Mouse (Mus musculus) right cerebral cortex, postnatal 25 days (tissue): ENCODE measurements around the gene Mxi1.

ENCODE experiments used
- DNase-seq: peaks from one replicate; pipeline ENCODE4 v3.0.0; 2022

Mxi1 gene

DNA sequence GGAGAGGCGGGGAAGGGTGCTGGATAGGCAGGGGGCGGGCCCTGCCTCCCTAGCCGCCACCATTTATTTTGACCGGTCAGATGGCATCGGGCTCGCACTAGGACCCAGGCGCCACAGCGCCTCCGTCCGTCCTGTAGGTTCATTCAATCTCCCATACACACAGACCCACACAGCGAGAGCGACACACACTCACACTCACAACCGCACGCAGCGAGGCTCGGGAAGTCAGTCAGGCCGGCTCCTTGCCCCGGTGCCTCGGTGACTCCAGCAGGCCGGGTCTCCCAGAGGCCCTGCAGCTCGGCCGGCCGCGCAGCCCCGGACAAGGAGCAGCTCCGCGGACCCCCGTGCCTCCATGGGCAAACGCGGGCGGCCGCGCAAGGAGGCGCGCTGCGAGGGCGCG lies at the start of gene Mxi1:
Mxi1 (plus strand) TSS at position 171 of the 400 bp plus-strand sequence.
- DNase-seq = peak; percentile 83

DNA sequence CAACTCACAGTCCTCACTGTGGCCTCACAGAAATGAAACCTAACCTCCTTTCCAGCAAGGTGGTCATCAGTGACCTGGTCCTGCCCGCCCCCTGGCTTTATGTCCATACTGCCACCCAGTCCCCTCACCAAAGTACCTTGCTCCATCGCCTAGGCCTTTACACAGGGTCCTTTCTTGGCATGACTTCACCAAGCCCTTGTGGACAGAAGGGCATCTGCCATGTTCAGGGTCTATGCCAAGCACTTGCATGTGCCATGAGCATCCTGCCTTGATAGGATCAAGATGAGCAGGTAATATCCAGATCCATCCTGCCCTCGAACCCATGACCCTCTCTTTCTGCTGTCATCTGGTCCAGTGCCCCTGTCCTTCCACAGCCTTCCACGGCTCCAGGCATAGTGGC lies 49.5 kb upstream of the Mxi1 start:
- DNase-seq = no peak

DNA sequence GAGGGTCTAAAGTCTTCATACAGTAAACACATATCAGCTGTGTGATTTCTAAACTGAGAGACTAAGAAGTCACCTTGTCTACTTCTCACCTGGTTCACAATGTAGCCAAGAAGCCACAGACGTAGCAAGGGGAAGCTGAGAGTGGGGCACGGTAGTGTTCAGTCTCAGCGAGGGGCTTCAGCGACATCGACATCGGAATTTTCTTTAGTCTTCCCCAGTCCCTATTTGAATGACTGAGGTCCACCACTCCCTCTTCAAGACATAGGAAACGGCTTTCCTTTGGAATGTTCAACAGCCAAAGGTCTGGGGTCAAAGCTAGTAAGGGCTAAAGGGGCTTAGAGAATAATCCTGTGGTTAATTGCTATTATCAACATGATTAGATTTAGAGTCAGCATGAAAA lies 48.3 kb upstream of the Mxi1 start:
- DNase-seq = no peak

DNA sequence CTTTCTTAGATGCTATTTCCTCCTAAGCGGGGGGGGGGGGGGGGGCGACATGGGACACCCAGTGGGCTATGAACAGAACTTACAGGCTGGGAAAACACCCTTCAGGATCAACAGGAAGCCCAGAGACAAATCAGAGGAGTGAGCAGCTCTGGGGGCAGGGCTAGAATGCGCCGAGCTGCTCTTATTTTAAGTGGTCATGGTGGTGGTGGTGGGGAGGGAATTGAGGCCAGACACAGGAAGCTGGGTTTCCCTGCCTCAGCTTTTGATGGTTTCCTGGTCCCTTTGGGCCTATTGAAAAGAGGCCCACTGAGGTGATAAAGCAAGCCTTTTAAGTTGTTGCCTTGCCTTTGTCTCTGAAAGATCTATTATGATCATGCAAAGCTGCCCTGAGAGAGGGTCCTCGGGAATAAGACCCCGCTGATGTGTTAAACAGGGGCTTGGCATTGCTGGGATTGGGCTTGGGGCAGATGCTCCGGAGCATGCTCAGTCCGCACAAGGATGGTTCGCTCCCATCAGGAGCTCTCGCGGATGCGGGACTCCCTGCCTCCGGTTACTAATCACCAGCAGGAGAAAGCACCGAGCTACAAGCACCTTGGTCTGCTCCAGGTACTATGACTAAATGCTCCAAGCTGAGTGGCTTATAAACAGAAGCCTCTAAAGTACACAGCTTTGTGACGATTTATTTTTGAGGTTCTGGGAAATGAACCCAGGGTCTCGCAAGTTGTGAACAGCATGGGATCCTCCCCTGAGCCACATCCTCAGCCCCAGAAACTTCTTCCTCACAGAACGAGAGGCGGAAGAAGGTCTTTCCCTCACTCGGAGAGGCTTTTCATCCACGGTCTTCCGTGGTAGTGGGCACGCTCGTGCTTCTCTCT lies 46.2 kb upstream of the Mxi1 start:
- no peak for DNase-seq

DNA sequence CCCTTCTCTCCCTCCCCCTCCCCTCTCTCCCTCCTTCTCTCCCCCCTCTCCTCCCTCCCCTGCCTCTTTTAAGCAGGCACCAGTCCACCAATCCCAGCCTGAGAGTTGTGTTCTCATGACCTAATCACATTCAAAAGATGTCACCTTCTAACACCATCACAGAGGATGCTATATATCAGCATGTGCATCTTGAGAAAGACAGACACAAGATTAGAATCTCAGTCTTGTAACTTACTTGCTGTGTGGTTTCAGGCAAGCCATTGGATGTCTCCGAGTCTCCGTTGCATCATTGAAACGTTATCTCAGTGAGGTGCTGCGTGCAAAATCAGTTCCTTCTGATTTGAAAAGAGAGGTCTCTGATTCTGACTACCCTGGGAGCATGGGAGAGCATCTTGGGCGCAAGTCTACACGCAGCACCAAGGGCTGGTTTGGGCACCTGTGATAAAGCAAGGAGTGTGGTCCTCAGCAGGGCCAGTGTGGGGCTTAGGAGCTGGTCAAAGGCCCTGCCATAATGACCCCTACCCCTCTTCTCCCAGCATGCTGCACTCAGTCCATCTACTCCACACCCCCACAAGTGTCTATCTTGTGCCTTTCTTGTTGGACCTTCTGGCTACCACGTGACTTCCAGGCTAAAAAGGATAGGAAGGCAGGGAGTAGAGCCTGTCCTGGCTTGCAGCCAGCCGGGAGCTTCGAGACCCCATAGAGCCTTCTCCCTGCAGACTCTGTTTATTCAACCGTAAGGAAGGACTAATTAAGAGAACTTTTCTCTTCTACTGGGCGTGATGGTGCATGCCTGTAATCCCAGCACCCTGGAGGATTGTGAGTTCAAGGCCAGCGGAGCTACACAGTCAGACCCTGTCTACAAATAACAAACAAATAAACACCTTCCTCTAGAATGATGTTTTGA lies 45.2 kb upstream of the Mxi1 start:
- DNase-seq = no peak

DNA sequence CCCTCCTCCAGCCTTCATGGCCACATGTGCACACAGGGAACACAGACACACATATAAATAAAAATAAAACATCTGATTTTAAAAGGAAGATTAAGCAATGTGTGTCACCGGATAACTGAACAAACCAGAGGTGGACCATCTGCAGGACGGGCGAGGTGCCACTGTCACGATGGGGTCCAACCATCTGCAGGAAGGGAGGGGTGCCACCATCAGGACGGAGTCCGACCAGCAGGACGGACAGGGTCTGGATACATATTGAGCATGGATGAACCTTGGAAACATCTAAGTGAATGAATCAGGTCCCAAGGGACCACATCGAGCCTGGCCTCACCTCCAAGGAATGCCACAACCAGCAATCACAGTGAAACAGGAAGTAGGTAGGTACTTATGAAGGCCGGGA lies 43.0 kb upstream of the Mxi1 start:
- no peak for DNase-seq

DNA sequence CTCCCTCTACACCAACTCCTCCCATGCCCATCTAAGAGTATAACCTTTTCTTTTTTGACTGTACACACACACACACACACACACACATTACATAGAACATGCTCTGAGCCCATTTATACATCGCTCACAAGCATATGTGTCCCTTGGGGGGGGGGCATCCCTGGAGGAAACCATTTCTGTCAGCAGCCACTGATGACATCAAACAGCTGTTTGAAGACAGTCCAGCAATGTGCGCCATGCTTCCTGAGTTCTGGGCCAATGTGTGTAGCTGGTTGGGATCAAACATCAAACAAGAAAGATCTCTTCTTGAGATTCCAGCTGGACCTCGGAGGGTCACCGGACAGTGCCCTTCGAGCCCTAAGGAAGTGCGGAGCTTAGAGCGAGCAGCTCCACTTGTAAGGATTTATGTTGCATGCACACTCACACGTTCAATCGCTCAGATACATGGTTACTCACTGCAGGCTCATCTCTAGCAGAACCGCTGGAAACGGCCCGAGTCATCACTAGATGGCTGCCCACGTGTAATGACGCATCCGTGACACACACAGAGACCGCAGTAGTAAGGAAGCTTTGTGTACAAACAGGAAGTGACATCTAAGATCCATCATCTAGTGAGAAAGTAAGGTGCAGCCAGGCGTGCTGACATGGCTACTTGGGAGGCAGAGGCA lies 37.1 kb upstream of the Mxi1 start:
- DNase-seq = no peak

DNA sequence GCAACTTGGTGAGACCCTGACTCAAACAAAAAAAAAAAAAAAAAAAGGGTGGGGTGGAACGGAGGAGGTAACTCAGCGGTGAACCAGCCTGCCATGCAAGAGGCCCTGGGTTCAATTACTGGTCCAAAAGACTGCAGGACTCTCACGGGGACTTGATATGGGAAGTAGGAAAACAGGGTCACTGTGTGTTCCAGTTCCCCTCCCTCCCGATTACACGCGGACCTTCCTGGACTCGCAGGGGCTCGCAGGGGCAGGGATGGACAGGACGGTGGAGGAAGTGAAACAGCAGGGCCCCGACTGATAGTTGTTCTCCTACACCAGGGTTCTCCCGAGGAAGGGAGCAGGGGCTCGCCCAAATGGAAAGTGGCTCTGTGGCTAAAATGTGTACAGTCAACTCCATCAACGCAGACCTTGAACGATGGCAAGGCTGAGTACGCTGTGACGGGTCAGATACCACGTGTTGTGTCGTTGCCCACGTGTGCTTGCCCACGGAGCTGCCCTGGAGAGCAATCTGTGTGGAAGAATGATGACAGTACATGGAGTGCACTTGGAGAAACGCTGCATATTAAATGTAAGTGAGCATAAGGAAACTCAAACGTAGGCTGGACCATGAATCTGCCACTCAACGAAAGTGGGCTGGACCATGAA lies 36.4 kb upstream of the Mxi1 start:
- no peak for DNase-seq

DNA sequence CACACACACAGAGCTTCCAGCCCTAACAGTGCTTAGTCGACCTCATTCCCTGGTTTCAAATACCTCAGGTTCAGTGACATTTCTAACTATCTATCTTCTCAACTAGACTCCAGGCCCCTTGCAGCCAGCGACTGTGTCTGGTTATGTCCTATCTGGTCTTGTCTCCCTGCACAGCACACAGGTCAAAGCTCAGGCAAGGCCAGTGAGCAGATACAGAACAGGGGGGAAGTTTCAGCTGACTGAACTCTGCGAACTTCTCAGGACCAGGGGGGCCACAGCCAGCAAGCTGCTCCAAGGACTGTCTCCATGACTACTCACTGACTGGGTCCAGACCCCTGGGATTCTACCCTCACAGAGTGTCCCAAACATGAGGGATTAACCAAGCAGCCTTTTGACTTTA lies 35.1 kb upstream of the Mxi1 start:
- no peak for DNase-seq

DNA sequence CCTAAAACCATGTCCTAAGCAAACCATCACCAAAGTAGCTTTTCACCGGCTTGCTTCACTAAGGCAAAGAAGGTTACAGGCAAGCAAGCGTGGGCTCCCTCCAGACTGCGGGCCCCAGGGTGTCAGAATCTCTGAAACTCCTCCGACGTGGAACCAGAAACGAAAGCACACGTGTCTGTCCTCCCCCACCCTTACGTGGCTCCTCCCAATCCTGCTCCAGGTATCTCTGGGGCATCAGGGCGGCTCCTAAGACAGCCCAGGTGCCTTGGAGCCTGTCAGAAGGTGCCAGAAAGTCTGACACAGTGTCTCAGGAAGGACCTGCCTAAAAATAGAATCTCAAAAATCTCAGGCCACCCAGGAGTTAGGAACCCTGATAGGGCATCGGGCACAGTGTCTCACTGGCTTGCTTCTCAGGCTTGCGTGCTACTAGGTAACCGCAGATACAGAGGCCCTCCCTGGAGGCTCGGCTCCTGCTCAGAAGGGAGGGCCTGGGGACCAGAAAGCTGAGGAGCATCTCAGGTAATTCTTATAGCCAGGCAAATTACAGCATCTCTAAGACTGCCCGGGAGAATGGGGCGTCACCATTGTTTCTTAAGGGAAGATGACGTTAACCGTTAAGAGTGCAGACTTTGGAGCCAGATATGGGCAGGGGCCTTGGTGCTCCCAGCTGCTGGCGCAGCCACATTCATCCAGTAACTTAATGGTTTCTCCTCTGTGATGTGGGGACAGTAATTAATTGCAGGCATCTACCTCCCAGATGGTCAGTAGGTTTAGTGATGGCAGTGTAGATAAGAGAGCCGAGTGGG lies 33.2 kb upstream of the Mxi1 start:
- no peak for DNase-seq

DNA sequence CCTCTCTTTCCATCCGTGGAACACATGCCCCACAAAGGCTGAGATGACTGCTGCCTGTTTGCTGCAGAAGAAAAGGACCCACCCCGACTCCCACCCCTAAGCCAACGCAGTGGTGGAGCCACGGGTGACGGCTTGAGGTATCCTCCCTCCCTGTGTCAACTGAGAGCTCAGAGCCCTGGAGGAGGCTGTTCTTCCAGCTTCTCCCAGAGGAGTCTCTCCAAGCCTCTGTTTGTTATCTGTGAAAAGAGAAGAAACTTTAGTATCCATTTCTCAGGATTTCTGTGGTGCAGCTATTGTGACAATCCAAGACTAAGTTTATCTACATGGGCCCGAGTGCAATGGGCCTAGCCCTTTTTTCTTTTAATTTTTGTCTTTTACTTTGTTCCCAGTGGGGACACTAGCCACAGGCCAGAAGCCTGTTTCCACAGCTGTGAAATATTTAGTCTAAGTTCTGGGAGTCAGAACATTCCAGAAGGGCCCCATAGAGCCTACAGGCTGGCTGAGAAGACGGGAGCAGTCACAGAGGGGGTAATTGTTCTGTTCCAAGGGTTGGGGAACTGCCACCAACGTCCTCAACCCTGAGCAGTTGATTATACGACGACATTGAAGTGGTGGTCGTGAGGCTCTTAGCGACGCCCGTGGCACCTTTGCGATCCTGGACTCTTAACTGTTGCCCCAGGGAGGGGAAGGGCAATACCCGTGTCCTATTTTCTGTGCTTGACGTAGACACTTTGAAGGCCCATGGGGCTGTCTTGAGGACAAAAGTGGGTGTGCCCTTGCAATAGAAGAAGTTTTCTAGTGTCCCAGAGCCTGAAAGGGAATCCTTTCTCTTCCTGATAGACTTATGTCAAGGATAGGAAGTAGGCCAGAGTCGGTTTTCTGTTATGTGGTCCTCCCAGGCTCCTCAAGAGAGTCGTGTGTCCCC lies 31.6 kb upstream of the Mxi1 start:
- DNase-seq = no peak

DNA sequence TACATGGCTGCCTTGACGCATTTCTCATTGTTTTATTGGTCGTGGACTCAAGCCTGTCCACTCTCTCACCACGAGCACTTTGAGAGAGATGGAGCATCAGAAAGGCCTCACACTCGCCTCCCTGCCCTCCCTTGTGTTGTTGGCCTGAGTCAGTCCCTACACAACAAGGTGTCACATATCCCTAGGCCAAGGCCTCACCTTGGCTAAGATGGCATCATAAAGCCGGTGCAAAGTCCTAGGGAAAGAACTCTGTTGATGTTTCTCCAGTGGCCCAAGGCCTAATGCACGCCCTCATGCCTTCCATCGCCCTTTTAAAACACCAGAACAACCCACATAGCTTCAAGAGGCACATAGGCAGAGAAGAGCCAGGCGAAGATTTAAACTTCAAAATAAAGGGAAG lies 30.1 kb upstream of the Mxi1 start:
- no peak for DNase-seq

DNA sequence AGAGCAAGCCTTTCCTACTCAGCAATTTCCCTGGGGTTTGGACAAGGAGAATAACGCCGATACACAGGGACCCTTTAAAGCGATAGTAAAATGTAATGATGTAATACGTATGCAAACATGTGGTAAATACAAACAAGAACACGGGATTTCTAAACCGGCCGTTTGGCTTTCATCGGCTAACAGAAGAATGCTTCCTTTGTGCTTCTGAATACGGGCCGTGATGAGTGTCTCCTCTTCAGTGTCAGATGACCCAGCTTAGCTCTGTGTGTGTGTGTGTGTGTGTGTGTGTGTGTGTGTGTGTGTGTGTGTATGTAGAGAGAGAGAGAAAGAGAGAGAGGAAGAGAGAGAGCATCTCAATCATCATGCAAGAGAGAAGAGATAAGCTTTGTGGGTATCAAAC lies 27.7 kb upstream of the Mxi1 start:
- DNase-seq = no peak

DNA sequence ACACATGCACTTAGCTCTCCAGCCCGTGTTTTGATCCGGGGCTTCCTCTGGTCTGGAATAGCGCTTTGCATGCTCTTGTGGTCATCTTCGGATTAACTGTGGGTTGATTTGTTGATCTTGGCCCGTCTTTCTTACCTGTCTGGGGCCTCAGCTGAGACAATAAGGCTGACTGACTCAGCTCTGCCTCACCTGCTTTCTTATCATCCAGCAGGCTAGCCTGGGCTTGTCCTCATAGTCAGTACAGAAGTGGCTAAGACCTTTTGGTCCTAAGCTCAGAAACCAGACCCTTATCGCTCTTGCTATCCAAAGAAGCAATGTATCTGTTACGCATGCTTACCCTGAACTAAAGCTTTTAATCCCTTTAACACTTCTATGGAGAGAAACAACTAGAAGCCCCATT lies 26.6 kb upstream of the Mxi1 start:
- DNase-seq = no peak

DNA sequence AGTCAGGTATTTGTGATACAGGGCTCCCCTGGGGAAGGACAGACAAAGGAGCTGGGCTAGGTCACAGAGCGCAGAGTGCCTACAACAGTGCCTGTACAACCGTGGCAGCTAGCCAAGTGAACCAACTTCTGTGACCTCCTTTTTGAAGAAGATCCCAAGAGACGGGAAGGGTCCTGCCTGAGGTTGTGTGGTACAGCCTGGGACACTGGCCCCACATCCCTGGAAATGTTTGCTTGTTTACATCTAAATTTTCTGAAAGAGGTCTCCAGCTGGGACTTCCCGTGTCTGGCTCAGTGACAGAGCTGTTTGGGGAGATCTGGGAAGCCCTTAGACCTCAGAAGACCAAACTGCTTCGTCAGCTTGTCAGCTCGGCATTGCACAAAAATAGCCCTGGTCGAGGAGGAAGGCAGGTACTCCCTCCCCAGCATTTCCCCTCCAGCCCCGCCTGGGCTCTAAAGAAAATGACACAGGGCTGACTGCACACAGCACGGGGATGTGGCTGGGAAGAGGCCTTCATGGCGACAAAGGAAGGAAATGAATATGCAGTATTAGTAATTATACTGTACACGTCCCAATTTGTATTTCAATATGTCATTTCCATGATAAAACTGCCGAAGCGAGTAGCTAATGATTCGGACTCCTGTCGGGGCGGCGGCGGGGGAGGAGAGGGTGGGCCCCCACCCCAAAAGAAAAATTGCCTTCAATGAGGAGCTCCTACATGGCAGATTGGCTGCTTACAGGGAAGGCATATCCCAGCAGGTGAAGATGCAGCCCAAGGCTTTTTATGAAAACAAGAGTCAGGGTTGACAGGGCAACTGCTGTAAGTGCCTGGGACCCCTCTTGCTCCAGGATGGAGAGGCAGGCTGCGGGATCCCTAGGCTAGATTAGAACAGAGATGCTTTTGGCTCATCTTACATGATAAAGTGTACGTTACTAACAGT lies 25.8 kb upstream of the Mxi1 start:
- DNase-seq = no peak

DNA sequence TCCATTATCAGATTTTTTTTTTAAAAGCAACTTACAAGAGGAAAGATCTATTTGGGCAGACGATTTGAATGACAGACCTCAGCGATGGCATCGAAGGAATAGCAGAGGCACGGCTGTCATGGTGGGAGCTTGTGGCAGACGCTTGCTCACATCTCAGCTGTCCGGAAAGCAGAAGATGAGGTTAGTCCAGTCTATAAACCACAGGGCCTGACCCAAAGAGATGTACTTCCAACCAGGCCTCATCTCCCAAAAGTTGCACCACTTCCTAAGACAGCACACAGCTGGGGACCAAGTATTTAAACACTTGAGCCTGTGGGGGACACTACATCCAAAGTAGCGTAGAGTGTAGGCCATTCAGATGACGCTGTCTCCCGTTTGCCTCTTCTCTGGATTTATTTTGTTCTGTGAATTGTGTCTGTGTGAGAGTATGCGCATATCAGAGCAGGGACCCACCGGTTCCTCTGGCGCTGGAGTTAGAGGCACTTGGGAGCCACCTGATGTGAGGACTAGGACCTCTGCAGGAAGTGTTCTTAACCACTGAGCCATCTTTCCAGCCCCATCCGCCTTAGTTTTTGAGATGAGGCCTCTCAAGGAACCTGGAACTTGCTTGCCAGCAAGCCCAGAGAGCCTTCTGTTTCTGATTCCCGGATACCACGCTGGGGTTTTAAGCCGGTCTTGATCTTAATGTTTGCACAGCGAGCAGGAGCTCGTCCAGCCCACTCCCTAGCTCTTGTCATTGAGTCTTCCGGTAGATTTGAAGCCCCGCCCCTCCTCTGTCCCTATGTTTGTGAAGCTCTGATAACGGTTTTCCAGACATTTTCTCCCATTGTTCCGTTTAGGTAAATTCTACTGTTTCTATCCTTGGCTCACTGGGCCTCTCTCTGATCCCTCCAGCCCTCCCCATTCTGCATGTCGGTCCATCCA lies 13.7 kb upstream of the Mxi1 start:
- no peak for DNase-seq

DNA sequence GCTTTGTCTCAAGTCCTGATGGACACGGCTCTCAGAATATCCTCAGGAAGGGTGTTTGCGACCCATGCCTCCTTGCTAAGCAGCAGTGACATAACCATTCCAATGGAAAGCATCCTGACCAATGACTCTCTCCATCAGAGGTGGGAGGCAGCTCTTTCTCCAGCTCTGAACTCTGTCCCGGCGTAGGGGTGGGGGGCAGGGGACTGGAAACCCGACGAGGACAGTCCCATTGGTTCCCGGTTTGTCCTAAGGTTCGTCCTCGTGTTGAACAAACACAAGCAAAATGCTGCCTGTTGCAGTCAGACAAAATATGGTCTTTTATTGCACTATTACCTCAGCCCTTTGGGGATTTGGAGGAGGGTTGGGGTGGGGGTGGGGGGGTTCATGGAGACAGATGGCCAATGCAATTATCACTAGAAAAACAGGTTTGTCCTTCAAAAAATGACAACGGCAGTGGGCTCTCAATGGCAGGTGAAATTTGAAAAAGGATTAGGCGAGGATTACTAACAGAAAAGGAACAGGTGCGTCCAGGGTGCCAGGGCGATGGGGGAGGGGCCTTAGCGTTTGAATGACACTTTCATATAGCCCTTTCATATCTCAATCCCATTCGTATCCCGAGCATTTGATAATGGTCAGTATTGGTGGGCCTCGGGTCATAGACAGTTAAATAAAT lies 11.0 kb upstream of the Mxi1 start:
- no peak for DNase-seq

DNA sequence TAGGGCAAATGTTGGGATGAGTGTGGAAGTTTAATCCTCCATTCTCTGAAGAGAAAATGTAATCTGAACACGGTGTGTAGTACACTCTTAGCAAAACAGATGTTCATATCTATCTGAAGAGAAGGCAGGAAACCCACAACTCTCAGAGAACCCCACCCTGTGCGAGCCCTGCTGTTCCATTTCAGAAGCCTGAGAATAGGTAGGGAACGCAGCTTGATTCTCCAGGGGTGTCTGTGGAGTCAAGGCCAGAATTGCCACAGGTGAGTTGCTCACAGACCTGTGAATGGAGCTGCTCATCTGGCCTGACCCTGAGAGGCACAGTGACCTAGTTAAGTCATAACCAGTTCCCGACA lies 10.5 kb upstream of the Mxi1 start:
- DNase-seq = no peak
